Mouse (Mus musculus) heart, postnatal 0 days (tissue): ENCODE data around the gene Mtrf1.
A peak's percentile ranks its signal among the peaks of the same experiment; 100 is the strongest.

Experiments used
- CTCF ChIP-seq: IDR thresholded peaks from 2 replicates; pipeline ENCODE4 v1.5.1; 2016; ENCODE audit warnings: antibody characterized with exemption, control low read depth, low read depth
- EP300 ChIP-seq: IDR thresholded peaks from 2 replicates; pipeline ENCODE4 v1.6.1; 2016; ENCODE audit warnings: antibody characterized with exemption, low read depth

DNA sequence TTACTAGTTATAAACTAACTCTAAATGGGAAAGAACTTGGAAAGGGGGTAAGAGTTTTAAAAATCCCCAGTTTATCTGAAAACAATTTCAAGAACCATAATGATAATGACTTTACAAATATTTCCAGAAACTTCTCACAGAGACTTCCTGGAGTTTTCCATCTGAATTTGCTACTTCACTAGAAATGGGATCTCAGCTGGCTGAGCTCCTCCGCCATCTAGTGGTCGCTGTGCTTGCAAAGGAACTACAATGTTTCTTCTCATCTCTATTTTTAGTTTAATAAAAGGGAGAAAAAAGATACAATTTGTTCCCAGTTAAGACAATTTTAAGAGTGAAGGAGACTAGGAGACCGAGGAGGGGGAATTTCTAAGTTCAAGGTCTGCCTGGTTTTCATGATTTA, 70.0 kb downstream of the Mtrf1 start:
- TF ChIP-seq CTCF (peak; percentile 80), EP300 (no peak)
